Mouse (Mus musculus) lung, postnatal 4 days (tissue): ENCODE measurements around the gene Cog3.
A peak's percentile ranks its signal among the peaks of the same experiment; 100 is the strongest.

Experiments used
- DNase-seq, 2 experiments: peaks; one replicate each; pipeline ENCODE4 v3.0.0; 2021

The Cog3 gene

GRCm38 (mm10) chr14:75758401-75758800 lies 4.1 kb upstream of the Cog3 start:
- no peak for DNase-seq

- no peak for DNase-seq
Measured at GRCm38 (mm10) chr14:75757821-75758220, 3.5 kb upstream of the Cog3 start.

GRCm38 (mm10) chr14:75756971-75757370 lies 2.7 kb upstream of the Cog3 start:
- DNase-seq, result no peak

- no peak for DNase-seq
Measured at GRCm38 (mm10) chr14:75753206-75753605, 1.1 kb downstream of the Cog3 start.

GRCm38 (mm10) chr14:75751040-75751439 lies 3.3 kb downstream of the Cog3 start:
- no peak for DNase-seq

- no peak for DNase-seq
Measured at GRCm38 (mm10) chr14:75749123-75749522, 5.2 kb downstream of the Cog3 start.

GRCm38 (mm10) chr14:75747960-75748359 lies 6.4 kb downstream of the Cog3 start:
- DNase-seq, result no peak

GRCm38 (mm10) chr14:75741904-75742303 lies 12.4 kb downstream of the Cog3 start:
- DNase-seq, result no peak

GRCm38 (mm10) chr14:75735597-75735996 lies 18.7 kb downstream of the Cog3 start:
- DNase-seq, result no peak

- DNase-seq, result no peak
Measured at GRCm38 (mm10) chr14:75732631-75733030, 21.7 kb downstream of the Cog3 start.

- DNase-seq, result no peak
Measured at GRCm38 (mm10) chr14:75731361-75731760, 23.0 kb downstream of the Cog3 start.

GRCm38 (mm10) chr14:75728111-75728510 lies 26.2 kb downstream of the Cog3 start:
- no peak for DNase-seq

GRCm38 (mm10) chr14:75727046-75727445 lies 27.3 kb downstream of the Cog3 start:
- peak in 1 of 2 experiments; percentile 25 for DNase-seq

- DNase-seq, result no peak
Measured at GRCm38 (mm10) chr14:75722816-75723215, 31.5 kb downstream of the Cog3 start.

- peak in 1 of 2 experiments; percentile 60 for DNase-seq
Measured at GRCm38 (mm10) chr14:75721977-75722563, 32.2 kb downstream of the Cog3 start.

GRCm38 (mm10) chr14:75720121-75720520 lies 34.2 kb downstream of the Cog3 start:
- DNase-seq, result no peak

- no peak for DNase-seq
Measured at GRCm38 (mm10) chr14:75716410-75716809, 37.9 kb downstream of the Cog3 start.

- DNase-seq, result no peak
Measured at GRCm38 (mm10) chr14:75713661-75714060, 40.7 kb downstream of the Cog3 start.

- no peak for DNase-seq
Measured at GRCm38 (mm10) chr14:75712687-75713086, 41.6 kb downstream of the Cog3 start.

- DNase-seq, result no peak
Measured at GRCm38 (mm10) chr14:75711731-75712130, 42.6 kb downstream of the Cog3 start.

GRCm38 (mm10) chr14:75708986-75709385 lies 45.3 kb downstream of the Cog3 start:
- DNase-seq, result no peak

- no peak for DNase-seq
Measured at GRCm38 (mm10) chr14:75707771-75708170, 46.5 kb downstream of the Cog3 start.

- DNase-seq, result no peak
Measured at GRCm38 (mm10) chr14:75706647-75707046, 47.7 kb downstream of the Cog3 start.

- DNase-seq, result no peak
Measured at GRCm38 (mm10) chr14:75697928-75698327, 56.4 kb downstream of the Cog3 start.

GRCm38 (mm10) chr14:75696096-75696495 lies 58.2 kb downstream of the Cog3 start:
- DNase-seq, result no peak
